Mouse (Mus musculus) gastrocnemius, adult 2 months (tissue): Measurements from ENCODE around the gene Hcrt. TPM values are rescaled to one million over a fixed set of nuclear protein-coding genes. Genes with fewer than 3 reads are reported as not detected.

Source experiments
- DNase-seq: peaks from one replicate; pipeline ENCODE4 v3.0.0; 2022
- H3K27ac ChIP-seq: fragments of 200-600 bp; 2 replicates; pipeline ENCODE4 v1.8.1; 2022; ENCODE audit warnings: mild to moderate bottlenecking
- H3K4me3 ChIP-seq: fragments of 200-600 bp; 2 replicates; pipeline ENCODE4 v1.8.1; 2022; ENCODE audit warnings: mild to moderate bottlenecking, moderate library complexity
- CTCF ChIP-seq: fragments of 200-600 bp; IDR thresholded peaks from 2 replicates; pipeline ENCODE4 v1.8.1; 2022; ENCODE audit warnings: antibody characterized with exemption, mild to moderate bottlenecking, moderate library complexity
- intact Hi-C: fragments of 180-260 bp; cut with DNase I; formaldehyde crosslinking; loops from one replicate; pipeline ENCODE4 v1.15.1; 2025
- total RNA-seq, 2 experiments: library from RNA; stranded (reverse); gene quantifications; 2 replicates each; pipeline ENCODE4 v1.2.3; 2021

Gene Hcrt
- total RNA-seq, 2 experiments from 2014 or later, result not detected

DNA sequence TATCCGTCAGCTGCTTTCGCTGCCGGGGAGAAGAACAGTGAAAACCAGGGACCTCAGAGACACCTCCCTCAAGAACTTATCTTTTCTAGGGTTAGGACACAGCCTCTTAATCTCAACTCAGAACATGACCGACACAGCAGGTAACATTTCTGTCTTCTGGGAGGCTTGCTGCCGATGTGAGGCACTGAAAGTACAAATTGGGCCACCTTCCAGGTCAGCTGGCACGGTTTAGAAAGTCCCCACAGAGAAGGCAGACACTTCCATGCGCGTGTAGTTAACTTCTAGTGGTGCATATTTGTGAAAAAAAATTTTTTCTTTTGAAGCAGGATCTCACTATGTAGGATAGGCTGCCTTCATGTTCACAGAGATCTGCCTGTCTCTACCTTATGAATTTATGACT lies 21.6 kb upstream of the Hcrt start:
- H3K4me3 ChIP-seq, result no peak overlapping the region
- no peak for DNase-seq
- no peak overlapping the region for H3K27ac ChIP-seq
- no peak for TF ChIP-seq CTCF
- intact Hi-C loops, result no loop called here

DNA sequence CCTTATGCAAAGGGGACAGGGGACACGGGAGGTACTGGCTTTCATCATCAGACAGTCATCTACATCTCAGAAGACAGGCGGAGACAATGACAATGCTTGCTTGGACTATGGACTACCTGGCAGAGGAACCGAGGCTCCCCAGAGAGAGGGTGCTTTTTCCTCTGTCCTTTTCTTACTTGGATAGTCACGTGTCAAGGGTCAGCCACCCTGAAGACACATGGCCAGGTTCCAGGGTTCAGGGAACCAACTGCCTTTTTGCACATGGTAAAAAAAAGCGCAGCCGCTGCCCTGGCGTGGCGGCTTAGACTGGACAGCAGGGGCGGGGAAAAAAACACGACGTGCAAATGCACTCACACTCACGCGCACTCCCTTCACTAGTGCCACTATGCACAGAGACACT lies 19.8 kb upstream of the Hcrt start:
- no peak overlapping the region for H3K27ac ChIP-seq
- DNase-seq, result no peak
- intact Hi-C loops, result no loop called here
- TF ChIP-seq CTCF, result no peak
- H3K4me3 ChIP-seq, result no peak overlapping the region

DNA sequence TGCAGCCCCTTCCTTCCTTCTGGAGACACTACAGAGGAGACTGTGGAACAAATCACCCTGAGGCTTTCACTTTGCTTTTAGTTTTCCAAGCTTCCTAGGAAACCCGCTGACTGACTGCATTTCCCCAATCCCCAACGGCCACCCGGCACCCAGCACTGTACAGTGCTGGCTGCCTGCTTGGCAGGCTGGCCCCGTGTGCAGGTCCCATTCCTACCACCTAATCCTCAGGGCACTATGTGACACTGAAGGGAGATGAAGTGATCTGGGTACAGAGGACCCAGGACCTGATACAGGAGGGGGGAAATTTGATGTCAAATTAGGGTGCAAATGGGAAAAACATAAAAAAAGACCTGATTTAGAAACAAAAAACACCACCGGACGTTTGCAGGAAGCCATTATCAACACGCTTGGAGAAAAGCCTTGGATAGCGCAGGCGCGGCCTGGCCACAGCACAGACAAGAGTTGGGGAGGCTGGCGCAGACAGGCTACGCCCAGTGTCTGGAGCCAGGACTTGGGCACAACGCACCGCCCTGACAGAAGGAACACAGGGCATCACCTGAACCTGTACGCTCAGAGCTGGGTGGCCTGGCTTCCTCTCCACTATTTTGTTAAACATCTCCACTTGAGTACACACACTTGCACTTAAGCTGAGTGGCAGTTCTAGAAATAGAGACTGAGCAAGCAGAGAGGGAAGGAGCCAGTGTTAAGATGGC lies 19.2 kb upstream of the Hcrt start:
- no peak overlapping the region for H3K4me3 ChIP-seq
- DNase-seq, result no peak
- intact Hi-C loops, result no loop called here
- TF ChIP-seq CTCF, result no peak
- H3K27ac ChIP-seq, result peak overlapping the region; percentile 43

DNA sequence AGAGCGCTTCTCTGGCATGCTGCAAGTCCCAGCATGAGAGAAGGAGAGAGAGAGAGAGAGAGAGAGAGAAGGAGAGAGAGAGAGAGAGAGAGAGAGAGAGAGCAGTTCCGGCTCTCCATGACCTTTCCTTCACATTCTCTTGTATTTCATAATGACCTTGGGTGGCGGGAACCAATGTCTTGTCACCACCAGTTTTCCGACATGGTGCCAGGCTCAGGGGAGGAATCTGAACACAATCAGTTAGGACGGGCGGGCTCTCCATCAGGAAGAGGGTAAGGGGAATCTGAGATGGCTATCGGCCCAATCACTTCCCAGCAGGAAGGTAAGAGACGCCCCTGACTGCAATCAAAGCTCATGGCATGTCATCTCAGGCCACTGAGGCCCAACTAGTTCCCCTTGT lies 17.5 kb upstream of the Hcrt start:
- no peak for TF ChIP-seq CTCF
- Histone ChIP-seq H3K27ac (no peak overlapping the region), H3K4me3 (no peak overlapping the region)
- DNase-seq, result no peak
- intact Hi-C loops, result no loop called here

DNA sequence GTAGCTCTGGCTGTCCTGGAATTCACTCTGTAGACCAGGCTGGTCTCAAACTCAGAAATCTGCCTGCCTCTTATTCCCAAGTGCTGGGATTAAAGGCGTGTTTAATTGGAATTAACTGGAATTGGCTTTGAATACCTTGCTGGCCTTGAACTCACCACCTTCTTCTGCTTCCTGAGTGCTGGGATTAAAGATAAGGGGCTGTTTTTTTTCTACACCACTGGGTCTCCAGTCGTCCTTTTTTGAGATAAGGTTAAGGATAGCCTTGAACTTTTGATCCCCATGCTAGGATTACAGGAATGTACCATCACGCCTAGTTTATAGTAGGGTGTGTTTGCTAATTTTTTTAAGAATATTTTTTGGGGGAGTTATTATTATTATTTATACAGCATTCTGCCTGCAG lies 15.3 kb upstream of the Hcrt start:
- 0 out of 2 replicates have a peak, but pooled peaks have one; percentile 27 for TF ChIP-seq CTCF
- DNase-seq, result no peak
- intact Hi-C loops, result no loop called here
- Histone ChIP-seq H3K4me3 (no peak overlapping the region), H3K27ac (no peak overlapping the region)

DNA sequence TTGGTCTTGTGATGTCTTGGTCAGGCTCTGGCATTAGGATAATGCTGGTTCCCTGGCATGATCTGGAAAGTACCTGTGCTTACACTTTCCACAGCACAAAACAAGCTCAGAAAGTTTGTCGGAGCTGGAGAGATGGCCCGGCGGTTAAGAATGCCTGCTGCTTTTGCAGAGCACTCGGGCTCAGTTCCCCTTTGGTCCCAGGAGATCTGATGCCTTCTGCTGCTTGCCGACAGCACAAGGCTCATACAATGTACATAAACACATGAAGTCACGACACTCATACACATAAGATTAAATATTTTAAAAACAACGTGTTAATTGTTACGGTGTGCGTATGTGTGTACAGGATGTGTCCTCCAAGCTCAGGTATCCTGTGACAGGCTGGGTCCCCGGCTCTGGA lies 13.2 kb upstream of the Hcrt start:
- intact Hi-C loops, result no loop called here
- no peak overlapping the region for H3K4me3 ChIP-seq
- DNase-seq, result no peak
- no peak for TF ChIP-seq CTCF
- H3K27ac ChIP-seq, result no peak overlapping the region

DNA sequence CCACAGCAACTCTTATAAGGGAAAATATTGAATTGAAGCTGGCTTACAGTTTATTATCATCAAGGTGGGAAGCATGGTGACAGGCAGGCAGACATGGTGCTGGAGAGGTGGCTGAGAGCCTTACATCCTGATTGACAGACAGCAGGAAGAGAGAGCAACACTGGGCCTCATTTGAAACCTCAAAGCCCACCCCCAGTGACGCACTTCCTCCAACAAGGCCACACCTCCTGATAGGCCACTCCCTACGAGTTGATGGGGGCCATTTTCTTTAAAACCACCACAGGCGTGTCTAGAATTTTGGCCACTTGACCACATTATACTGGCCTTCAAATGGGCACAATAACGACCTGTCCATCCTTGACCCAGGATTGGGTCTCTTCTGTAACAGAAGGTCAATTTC lies 11.5 kb upstream of the Hcrt start:
- Histone ChIP-seq H3K27ac (no peak overlapping the region), H3K4me3 (no peak overlapping the region)
- no peak for TF ChIP-seq CTCF
- DNase-seq, result no peak
- intact Hi-C loops, result no loop called here

DNA sequence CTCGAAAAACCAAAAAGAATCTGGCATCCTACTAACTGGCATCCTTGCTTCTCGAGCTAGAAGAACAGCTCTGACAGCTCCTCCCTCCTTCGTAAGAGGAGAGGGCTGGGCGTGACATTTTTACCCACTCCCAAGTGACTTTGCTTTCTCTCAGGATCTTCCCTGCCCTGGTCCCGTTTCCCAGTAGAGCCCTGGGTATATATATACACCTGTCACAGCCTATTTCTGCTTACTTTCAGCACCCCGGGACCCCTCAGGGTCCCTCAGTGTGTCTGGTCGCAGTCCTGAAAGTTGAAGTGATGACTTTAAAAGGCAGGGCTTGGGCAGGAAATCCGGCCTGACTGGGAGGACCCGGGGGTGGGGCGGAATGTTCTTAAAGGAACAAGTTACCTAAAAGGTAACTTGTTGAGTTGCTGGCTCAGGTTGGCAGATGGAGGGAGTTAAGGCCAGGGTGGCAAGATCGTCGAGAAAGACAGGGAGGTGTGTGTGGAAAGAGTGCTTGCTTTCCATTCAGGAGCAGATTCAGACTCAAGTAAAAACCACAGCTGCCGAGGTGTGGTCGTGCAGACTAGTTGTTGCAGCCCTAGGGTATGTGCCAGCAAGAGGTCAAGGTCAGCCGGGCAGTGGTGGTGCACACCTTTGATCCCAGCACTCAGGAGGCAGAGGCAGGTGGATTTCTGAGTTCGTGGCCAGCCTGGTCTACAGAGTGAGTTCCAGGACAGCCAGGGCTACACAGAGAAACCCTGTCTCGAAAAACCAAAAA lies 8.1 kb upstream of the Hcrt start, which contains the start of gene Ghdc:
TSS of gene Ghdc (minus strand) at position 312 of the 763 bp plus-strand sequence.
- Histone ChIP-seq H3K27ac (peak within 1 kb of the TSS; percentile 97), H3K4me3 (peak within 1 kb of the TSS; percentile 92)
- intact Hi-C loops, result no loop called here
- TF ChIP-seq CTCF, result no peak
- DNase-seq, result peak; percentile 90

DNA sequence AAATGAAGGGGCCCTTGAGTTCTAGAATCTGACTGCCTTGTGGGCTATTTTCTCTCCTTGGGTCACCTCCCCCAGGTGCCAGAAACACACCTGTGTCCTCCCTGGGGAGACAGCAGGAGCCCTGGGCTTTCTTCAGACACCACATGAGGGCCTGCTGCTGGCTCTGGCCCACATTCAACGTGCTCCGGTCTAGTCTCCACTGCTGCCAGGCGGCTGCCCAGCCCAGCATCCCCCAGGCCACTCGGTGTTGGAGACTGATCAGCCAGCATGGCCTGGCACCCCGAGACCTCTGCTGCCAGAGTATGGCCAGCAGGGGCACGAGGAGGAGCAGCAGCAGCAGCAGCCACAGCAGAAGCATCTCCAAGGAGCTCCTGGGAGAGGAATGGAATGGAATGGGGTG lies 7.2 kb upstream of the Hcrt start:
- Histone ChIP-seq H3K27ac (peak overlapping the region; percentile 97), H3K4me3 (peak overlapping the region; percentile 92)
- intact Hi-C loops, result no loop called here
- peak; percentile 43 for DNase-seq
- TF ChIP-seq CTCF, result no peak

DNA sequence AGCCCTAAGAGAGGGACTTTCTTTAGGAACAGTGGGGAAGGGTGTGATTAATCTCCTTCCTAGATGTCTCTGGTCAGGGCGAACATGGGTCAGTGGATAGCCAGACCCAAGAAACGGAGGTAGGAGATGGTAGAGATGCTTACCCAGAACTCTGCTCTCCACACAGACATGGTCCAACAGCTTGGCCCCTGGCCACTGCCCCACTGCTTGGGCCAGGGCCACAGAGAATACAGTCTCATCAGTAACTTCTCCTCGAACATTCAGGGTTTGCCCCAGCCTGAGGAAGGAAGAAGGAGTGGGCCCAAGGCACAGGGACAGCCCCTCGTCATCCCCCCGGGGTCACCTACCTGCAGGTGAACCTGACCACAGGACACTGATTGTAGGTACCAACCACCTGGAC lies 5.1 kb upstream of the Hcrt start:
- intact Hi-C loops, result no loop called here
- no peak for TF ChIP-seq CTCF
- Histone ChIP-seq H3K4me3 (no peak overlapping the region), H3K27ac (no peak overlapping the region)
- no peak for DNase-seq

DNA sequence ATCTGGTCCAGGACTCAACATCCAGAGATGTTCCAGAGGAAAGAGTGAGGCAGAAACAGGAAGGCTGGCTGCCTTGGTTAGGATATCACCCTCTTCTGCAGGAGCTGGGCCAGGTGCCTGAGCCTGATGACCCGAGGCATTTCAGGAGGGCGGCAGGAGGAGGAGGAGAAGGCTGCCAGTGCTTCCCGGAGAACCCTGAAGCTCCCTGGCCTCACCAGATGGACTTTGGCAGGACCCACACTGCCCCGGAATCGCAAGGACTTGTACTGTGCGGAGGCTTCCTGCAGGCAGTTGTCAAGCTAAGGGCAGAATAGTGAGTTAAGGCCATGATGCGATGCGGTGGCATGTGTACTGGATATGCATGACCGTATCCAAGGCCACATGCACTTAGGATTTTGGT lies 4.0 kb upstream of the Hcrt start:
- Histone ChIP-seq H3K27ac (no peak overlapping the region), H3K4me3 (no peak overlapping the region)
- intact Hi-C loops, result no loop called here
- no peak for TF ChIP-seq CTCF
- DNase-seq, result no peak

DNA sequence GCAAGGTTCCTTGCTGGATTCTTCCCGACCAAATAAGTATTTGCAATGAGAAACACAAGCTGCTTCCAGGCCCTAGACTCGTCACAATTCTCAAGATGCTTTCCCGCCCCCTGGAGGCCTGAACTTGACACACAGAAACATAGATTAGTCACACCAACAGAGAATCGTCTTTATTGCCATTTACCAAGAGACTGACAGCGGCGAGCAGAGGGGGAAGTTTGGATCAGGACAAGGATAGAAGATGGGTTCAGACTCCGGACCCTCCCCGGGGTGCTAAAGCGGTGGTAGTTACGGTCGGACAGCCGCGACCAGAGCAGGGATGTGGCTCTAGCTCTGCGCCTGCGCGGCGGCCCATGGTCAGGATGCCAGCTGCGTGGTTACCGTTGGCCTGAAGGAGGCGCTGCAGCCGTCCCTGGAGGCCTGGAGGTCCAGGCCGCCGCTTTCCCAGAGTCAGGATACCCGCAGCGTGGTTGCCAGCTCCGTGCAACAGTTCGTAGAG lies 1.1 kb downstream of the Hcrt start:
- intact Hi-C loops, result loop anchor here (1.0 to 2.0 kb wide), 2 partner anchors 17 to 47 kb away; no protein-coding TSS in a partner anchor
- peak overlapping the region; percentile 71 for H3K27ac ChIP-seq
- peak; percentile 90 for DNase-seq
- peak; percentile 83 for TF ChIP-seq CTCF
- H3K4me3 ChIP-seq, result peak overlapping the region; percentile 67

DNA sequence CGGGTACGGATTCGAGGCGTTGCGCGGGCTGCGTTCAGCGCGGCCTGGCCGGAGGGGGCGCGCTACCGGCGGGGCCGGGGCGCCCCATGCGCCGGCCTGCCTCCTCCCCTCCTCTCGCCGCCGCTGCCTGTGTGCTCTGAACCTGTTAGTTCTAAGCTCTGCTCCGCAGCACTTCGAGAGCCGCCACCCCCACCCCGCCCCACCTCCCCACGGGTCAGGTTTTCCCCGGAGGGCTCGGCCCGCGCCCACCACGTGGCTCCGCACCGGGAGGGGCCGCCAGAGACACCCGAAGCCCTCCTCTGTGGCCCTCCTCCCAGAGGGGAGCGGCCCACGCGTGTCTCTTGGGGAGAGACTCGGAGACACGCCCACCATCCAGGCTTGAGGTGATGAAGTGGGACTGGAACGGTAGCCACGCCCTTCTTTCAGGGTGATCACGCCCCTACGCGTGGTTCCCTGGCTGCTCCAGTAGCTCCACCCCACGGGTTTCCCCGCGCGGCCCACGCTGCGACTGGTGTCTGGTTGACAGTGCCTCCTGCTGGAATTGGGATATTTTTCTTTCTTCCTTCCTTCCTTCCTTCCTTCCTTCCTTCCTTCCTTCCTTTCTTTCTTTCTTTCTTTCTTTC lies 3.0 kb downstream of the Hcrt start, which contains the start of gene Kcnh4:
TSS of gene Kcnh4 (minus strand) at position 332 of the 623 bp plus-strand sequence.
- Histone ChIP-seq H3K4me3 (peak within 1 kb of the TSS; percentile 56), H3K27ac (no peak within 1 kb of the TSS)
- intact Hi-C loops, result loop anchor here (2.0 kb wide), 1 partner anchor 15 kb away; no protein-coding TSS in a partner anchor
- TF ChIP-seq CTCF, result no peak; the same call in 1 of the 2 replicates
- peak; percentile 42 for DNase-seq
